Mouse (Mus musculus) midbrain, embryonic 11.5 days (tissue): Measurements from ENCODE around the gene Cmpk1. TPM values are rescaled to one million over a fixed set of nuclear protein-coding genes. Genes with fewer than 3 reads are reported as not detected.

ENCODE experiments used
- ATAC-seq: fragments of 200-750 bp; cut with Nextera tagmentation; 2 replicates; pipeline ENCODE4 v1.8.0; 2017; ENCODE audit warnings: moderate TSS enrichment, moderate library complexity; ENCODE audit not compliant: low FRiP score
- DNase-seq: peaks from one replicate; pipeline ENCODE4 v3.0.0; 2015; ENCODE audit warnings: low spot score; ENCODE audit errors: missing footprints
- H3K27ac ChIP-seq: fragments of 300-500 bp; sonication (generic); 2 replicates; pipeline ENCODE4 v1.5.1; 2014; ENCODE audit warnings: low read depth, low read length
- H3K27me3 ChIP-seq: fragments of 300-500 bp; sonication (generic); 2 replicates; pipeline ENCODE4 v1.6.1; 2014; ENCODE audit warnings: mild to moderate bottlenecking, low read length, moderate library complexity, mixed read lengths; ENCODE audit not compliant: control insufficient read depth, insufficient read depth
- H3K36me3 ChIP-seq: fragments of 300-500 bp; sonication (generic); 2 replicates; pipeline ENCODE4 v1.6.1; 2014; ENCODE audit warnings: mild to moderate bottlenecking, low read length, moderate library complexity, mixed read lengths; ENCODE audit not compliant: control insufficient read depth, insufficient read depth
- H3K4me1 ChIP-seq: fragments of 300-500 bp; sonication (generic); 2 replicates; pipeline ENCODE4 v1.6.1; 2014; ENCODE audit warnings: low read length; ENCODE audit not compliant: control insufficient read depth, insufficient read depth
- H3K4me2 ChIP-seq: fragments of 300-500 bp; sonication (generic); 2 replicates; pipeline ENCODE4 v1.6.1; 2014; ENCODE audit warnings: mild to moderate bottlenecking, moderate library complexity
- H3K4me3 ChIP-seq: fragments of 300-500 bp; sonication (generic); 2 replicates; pipeline ENCODE4 v1.5.1; 2014; ENCODE audit warnings: low read depth, low read length
- H3K9ac ChIP-seq: fragments of 300-500 bp; sonication (generic); 2 replicates; pipeline ENCODE4 v1.6.1; 2014; ENCODE audit warnings: low read length
- H3K9me3 ChIP-seq: fragments of 300-500 bp; sonication (generic); 2 replicates; pipeline ENCODE4 v1.6.1; 2016; ENCODE audit warnings: low read length; ENCODE audit not compliant: control insufficient read depth
- WGBS: fragments of 180-500 bp; shearing (Covaris S2); extraction: QIAGEN DNeasy Blood & Tissue Kit; methylation state at CpG from one replicate; pipeline ENCODE4 v1.1.7; 2014; 5-methylcytosine and 5-hydroxymethylcytosine counted together
- polyA plus RNA-seq: library from polyadenylated mRNA; unstranded; fragments of >200 nt; fragmentation: Nextera tagmentation; extraction: Ambion mirVana; gene quantifications from 2 replicates; pipeline ENCODE4 v1.2.1, GENCODE M21; 2014

Cmpk1 gene
- polyA plus RNA-seq, 1 experiment from 2014 or later = 145 TPM

DNA sequence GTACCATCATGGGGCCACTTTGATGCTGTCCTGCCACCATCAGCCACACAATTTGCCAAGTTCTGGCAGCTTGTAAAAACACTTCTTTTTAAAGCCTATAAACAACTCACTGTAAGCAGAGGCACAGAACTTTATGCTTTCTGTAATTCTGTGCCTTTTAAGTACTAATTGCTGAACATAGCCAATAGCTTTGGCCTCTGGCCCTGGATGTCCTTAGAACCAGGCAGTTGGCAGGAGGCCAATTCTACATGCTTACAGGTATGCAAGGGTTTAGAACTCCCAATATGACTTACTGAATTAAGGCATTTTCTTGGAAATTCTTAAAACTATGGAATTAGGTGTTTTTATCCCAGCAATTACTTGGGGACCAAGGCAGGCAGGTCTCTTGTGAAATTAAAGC is 29.6 kb downstream of the Cmpk1 start:
- Histone ChIP-seq H3K9me3 (no peaks in the 10 kb centered on the region), H3K9ac (no peak overlapping the region), H3K27ac (no peak overlapping the region), H3K4me2 (no peak overlapping the region), H3K4me3 (no peak overlapping the region), H3K27me3 (no peaks in the 10 kb centered on the region), H3K4me1 (no peaks in the 10 kb centered on the region), H3K36me3 (no peaks in the 10 kb centered on the region)
- ATAC-seq = no peak
- peak; percentile 59 for DNase-seq

DNA sequence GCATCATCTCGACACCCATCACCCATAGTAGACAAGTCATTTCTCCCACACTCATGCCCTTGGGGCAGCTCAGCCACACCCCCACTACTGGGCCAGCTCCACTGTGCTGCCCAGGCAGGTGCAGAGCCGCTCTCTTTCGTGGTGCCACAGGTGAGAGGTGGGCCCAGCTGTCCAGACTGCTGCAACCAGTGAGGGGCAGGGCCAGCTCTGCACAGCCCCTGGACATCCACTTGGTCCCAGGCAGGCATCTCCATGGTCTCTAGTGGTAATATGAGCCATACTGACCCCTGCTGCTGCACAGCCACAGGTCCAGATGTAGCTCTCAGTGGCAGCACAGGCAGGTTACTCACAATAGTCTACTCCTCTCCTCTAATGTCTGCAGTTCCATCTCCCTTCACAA is 33.9 kb downstream of the Cmpk1 start:
- Histone ChIP-seq H3K9me3 (no peaks in the 10 kb centered on the region), H3K4me1 (no peaks in the 10 kb centered on the region), H3K9ac (no peak overlapping the region), H3K4me3 (no peak overlapping the region), H3K27me3 (no peaks in the 10 kb centered on the region), H3K36me3 (no peaks in the 10 kb centered on the region), H3K27ac (no peak overlapping the region), H3K4me2 (no peak overlapping the region)
- DNase-seq (no peak), ATAC-seq (no peak; the same call in 1 of the 2 replicates)
- WGBS = 84% methylated on average over 3 of the region's 3 CpGs

DNA sequence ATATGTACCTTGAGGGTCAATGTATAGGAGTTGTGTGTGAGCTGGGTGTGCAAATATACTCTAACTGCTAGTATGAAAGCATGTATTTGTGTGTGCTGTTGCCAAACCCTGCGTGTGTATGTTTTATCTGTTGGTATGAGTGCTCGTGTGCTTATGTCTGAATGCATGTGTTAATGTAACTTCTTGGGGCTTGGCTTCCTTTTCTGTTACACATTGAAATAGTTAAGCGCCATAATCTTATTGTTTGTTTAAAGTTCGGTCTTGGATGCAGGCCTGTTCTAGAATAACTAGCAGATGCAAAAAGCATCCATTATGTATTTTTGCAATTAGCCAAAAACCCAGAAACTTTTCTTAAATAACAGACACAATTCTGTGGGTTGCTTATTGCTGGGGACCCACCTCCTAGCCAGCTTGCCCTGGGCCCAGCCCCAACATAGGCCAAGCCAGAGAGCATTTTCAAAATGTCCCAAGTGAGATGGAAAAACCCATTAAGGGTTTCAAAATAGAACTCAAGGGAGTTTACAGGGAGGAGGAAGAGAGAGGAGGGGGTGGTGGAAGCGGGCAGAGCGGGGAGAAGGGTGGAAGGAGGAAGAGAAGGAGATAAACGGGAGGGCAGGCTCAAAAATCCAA is 39.1 kb downstream of the Cmpk1 start:
- 75% methylated on average over 7 of the region's 7 CpGs for WGBS
- no peak overlapping the region for H3K4me2 ChIP-seq
- DNase-seq (peak; percentile 54), ATAC-seq (no peak)
- H3K4me3 ChIP-seq = no peak overlapping the region
- no peaks in the 10 kb centered on the region for H3K27me3 ChIP-seq
- H3K9ac ChIP-seq = no peak overlapping the region
- H3K9me3 ChIP-seq = no peaks in the 10 kb centered on the region
- H3K27ac ChIP-seq = no peak overlapping the region
- H3K4me1 ChIP-seq = no peaks in the 10 kb centered on the region; the same call in 1 of the 2 replicates
- no peaks in the 10 kb centered on the region for H3K36me3 ChIP-seq

DNA sequence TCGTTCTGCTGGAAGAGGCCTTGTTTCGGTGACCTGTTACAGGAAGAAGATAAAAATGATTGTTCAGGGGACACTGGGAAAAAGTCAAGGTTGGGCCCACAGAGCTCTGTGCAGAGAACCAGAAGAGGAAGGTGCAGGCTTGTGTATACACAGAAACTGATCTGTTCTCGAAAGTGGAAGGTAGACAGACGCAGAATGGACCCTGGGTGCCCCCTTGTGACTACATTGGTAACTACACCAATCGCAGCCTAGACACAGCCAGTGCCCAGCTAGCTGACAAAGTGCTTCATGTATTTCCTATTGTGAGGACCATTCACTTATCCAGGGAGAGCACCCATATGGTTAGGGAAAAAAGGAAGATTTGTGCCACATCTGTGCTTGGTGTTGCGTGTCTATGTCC is 39.6 kb downstream of the Cmpk1 start:
- Histone ChIP-seq H3K4me3 (no peak overlapping the region), H3K27ac (no peak overlapping the region), H3K9ac (no peak overlapping the region), H3K4me1 (no peaks in the 10 kb centered on the region; the same call in 1 of the 2 replicates), H3K36me3 (no peaks in the 10 kb centered on the region), H3K4me2 (no peak overlapping the region), H3K27me3 (no peaks in the 10 kb centered on the region), H3K9me3 (no peaks in the 10 kb centered on the region)
- WGBS = 32% methylated on average over 6 of the region's 6 CpGs
- ATAC-seq (peak; percentile 70), DNase-seq (peak; percentile 98)

DNA sequence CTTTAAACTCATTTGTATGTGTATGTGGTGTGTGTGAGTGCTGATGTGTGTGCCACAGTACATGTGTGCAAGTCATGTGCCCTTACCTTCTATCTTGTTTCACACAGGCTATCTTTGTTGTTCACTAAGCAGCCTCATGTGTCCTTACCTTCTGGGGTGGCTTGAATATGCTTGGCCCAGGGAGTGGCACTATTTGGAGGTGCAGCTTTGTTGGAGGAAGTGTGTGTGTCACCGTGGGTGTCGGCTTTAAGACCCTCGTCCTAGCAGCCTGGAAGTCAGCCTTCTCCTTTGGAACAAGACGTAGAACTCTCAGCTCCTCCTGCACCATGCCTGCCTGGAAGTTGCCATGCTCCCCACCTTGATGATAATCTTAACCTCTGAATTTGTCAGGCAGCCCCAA is 40.6 kb downstream of the Cmpk1 start:
- H3K4me2 ChIP-seq = no peak overlapping the region
- H3K4me1 ChIP-seq = no peaks in the 10 kb centered on the region; the same call in 1 of the 2 replicates
- DNase-seq (peak; percentile 71), ATAC-seq (no peak)
- no peaks in the 10 kb centered on the region for H3K9me3 ChIP-seq
- no peaks in the 10 kb centered on the region for H3K36me3 ChIP-seq
- H3K27ac ChIP-seq = no peak overlapping the region
- WGBS = 84% methylated on average over 4 of the region's 4 CpGs
- H3K4me3 ChIP-seq = no peak overlapping the region
- H3K9ac ChIP-seq = no peak overlapping the region
- no peaks in the 10 kb centered on the region for H3K27me3 ChIP-seq

DNA sequence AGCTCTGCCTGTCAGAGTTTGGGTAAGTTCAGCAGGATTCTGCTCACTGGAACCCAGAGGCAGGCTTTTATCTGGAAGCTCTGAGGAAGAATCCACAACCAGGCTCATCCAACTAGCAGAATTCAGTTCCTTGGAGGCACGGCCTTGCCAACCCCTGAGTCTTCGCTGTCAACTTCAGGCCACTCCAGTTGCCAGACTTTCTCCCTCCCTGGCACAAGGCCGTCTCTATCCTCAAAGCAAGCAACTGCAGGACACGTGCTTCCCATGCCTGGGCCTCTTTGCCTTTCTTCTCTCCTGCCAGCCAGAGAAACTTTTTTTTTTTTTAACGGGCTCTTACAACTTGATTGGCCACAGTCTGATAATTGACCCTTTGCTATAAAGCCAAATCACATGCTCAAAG is 42.0 kb downstream of the Cmpk1 start:
- Histone ChIP-seq H3K9me3 (no peaks in the 10 kb centered on the region), H3K4me1 (no peaks in the 10 kb centered on the region; the same call in 1 of the 2 replicates), H3K4me2 (no peak overlapping the region), H3K27ac (no peak overlapping the region), H3K36me3 (no peaks in the 10 kb centered on the region), H3K27me3 (no peaks in the 10 kb centered on the region), H3K4me3 (no peak overlapping the region), H3K9ac (no peak overlapping the region)
- ATAC-seq (no peak), DNase-seq (peak; percentile 80)
- WGBS = 34% methylated on average over 5 of the region's 5 CpGs

DNA sequence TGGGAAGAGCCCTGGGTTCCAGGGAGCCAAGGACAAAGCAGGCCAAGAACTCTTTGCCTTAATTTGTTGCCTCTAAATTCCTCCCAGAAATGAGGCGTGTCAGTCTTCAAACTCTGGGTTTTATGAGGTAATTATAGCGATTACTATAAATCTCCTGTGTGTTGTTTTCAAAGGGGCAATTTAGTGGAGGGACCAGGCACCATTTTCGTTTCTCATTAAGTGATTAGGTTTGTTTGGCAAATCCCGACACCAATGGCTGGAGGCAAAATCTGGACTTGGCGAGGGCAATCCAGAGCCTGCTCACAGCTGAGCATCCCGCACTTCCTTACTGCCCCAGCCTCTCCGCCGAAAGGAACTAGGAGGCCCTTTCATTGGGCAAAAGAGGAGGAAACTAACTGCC is 44.5 kb downstream of the Cmpk1 start:
- no peak for ATAC-seq
- no peak overlapping the region for H3K9ac ChIP-seq
- H3K27ac ChIP-seq = no peak overlapping the region
- H3K36me3 ChIP-seq = no peaks in the 10 kb centered on the region
- WGBS = 59% methylated on average over 8 of the region's 8 CpGs
- no peaks in the 10 kb centered on the region for H3K27me3 ChIP-seq
- peak; percentile 79 for DNase-seq
- no peaks in the 10 kb centered on the region for H3K9me3 ChIP-seq
- no peaks in the 10 kb centered on the region; the same call in 1 of the 2 replicates for H3K4me1 ChIP-seq
- H3K4me3 ChIP-seq = no peak overlapping the region
- H3K4me2 ChIP-seq = no peak overlapping the region

DNA sequence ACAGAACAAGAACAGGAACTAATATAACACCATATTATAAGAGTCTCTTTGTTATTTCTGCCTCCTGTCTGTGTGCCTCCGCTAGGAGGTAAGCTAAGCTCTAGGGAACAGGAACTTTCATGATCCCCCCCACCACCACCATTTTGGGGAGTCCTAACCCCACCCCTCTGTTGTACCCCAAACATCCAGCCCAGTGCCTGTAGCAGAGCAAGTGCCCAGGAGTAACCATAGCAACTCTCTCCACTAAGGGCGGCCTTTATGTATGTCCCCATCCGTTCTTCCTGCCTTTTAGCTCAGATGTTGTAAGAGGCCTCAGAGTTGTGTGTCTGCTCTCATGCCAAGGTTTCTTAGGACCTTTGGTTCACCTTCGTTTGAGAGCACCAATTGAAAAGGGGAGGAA is 44.9 kb downstream of the Cmpk1 start:
- 49% methylated on average over 4 of the region's 4 CpGs for WGBS
- 0 out of 2 replicates have a peak, but pooled peaks have one; percentile 51 for ATAC-seq
- DNase-seq = peak; percentile 81
- Histone ChIP-seq H3K27ac (no peak overlapping the region), H3K27me3 (no peaks in the 10 kb centered on the region), H3K4me1 (no peaks in the 10 kb centered on the region; the same call in 1 of the 2 replicates), H3K4me2 (no peak overlapping the region), H3K9ac (no peak overlapping the region), H3K36me3 (no peaks in the 10 kb centered on the region), H3K4me3 (no peak overlapping the region), H3K9me3 (no peaks in the 10 kb centered on the region)

DNA sequence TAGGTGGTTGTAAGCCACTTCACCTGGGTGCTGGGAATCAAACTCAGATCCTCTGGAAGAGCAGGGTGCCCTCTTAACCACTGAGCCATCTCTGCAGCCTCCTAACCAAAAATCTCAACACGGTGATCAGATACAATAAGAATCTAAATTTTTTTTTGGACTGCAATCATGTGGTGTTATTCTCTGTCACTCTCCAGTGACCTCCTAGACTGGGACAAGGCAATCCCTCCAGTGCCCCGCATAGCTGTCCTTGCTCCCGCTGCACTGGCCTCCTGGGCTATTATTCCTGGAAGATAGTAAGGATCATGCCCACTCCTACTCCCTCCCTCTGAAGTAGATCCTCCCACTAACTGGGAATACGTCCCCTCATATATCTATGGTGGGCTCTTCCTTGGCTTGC is 45.7 kb downstream of the Cmpk1 start:
- Histone ChIP-seq H3K4me1 (no peaks in the 10 kb centered on the region; the same call in 1 of the 2 replicates), H3K9me3 (no peaks in the 10 kb centered on the region), H3K4me3 (no peak overlapping the region), H3K9ac (no peak overlapping the region), H3K4me2 (no peak overlapping the region), H3K27ac (no peak overlapping the region), H3K27me3 (no peaks in the 10 kb centered on the region), H3K36me3 (no peaks in the 10 kb centered on the region)
- WGBS = 76% methylated on average over 4 of the region's 4 CpGs
- ATAC-seq = no peak
- peak; percentile 76 for DNase-seq
